Mouse (Mus musculus) heart, embryonic 15.5 days (tissue): ENCODE measurements around the gene Wfdc13. TPM values are rescaled to one million over a fixed set of nuclear protein-coding genes. Genes with fewer than 3 reads are reported as not detected.
A peak's percentile ranks its signal among the peaks of the same experiment; 100 is the strongest.

Experiments used
- ATAC-seq: fragments of 200-750 bp; cut with Nextera tagmentation; replicated peaks from 2 replicates; pipeline ENCODE4 v1.8.0; 2017; ENCODE audit warnings: low read depth, moderate TSS enrichment; ENCODE audit not compliant: insufficient number of reproducible peaks, insufficient read depth, low FRiP score
- H3K27ac ChIP-seq: fragments of 300-500 bp; sonication (generic); 2 replicates; pipeline ENCODE4 v1.5.1; 2015; ENCODE audit warnings: mild to moderate bottlenecking, inconsistent platforms
- H3K27me3 ChIP-seq: fragments of 300-500 bp; sonication (generic); 2 replicates; pipeline ENCODE4 v1.6.1; 2015; ENCODE audit warnings: inconsistent platforms
- H3K36me3 ChIP-seq: fragments of 300-500 bp; sonication (generic); 2 replicates; pipeline ENCODE4 v1.6.1; 2015; ENCODE audit warnings: mild to moderate bottlenecking, inconsistent platforms
- H3K4me1 ChIP-seq: fragments of 300-500 bp; sonication (generic); replicated peaks from 2 replicates; pipeline ENCODE4 v1.6.1; 2015; ENCODE audit warnings: inconsistent platforms
- H3K4me2 ChIP-seq: fragments of 300-500 bp; sonication (generic); 2 replicates; pipeline ENCODE4 v1.6.1; 2015; ENCODE audit warnings: inconsistent platforms, mild to moderate bottlenecking, moderate library complexity
- H3K4me3 ChIP-seq: fragments of 300-500 bp; sonication (generic); 2 replicates; pipeline ENCODE4 v1.5.1; 2015; ENCODE audit warnings: mild to moderate bottlenecking, inconsistent platforms
- H3K9ac ChIP-seq: fragments of 300-500 bp; sonication (generic); 2 replicates; pipeline ENCODE4 v1.6.1; 2015; ENCODE audit warnings: mild to moderate bottlenecking, inconsistent platforms
- H3K9me3 ChIP-seq: fragments of 300-500 bp; sonication (generic); replicated peaks from 2 replicates; pipeline ENCODE4 v1.6.1; 2016; ENCODE audit warnings: inconsistent platforms
- WGBS: fragments of 180-500 bp; shearing (Covaris S2); methylation state at CpG from one replicate; pipeline ENCODE4 v1.1.7; 2015; ENCODE audit warnings: mixed read lengths; 5-methylcytosine and 5-hydroxymethylcytosine counted together
- polyA plus RNA-seq: library from polyadenylated mRNA; unstranded; fragments of >200 nt; fragmentation: Nextera tagmentation; extraction: Ambion mirVana; gene quantifications from 2 replicates; pipeline ENCODE4 v1.2.1, GENCODE M21; 2015

The Wfdc13 gene
- polyA plus RNA-seq, 1 experiment from 2014 or later, result not detected

DNA sequence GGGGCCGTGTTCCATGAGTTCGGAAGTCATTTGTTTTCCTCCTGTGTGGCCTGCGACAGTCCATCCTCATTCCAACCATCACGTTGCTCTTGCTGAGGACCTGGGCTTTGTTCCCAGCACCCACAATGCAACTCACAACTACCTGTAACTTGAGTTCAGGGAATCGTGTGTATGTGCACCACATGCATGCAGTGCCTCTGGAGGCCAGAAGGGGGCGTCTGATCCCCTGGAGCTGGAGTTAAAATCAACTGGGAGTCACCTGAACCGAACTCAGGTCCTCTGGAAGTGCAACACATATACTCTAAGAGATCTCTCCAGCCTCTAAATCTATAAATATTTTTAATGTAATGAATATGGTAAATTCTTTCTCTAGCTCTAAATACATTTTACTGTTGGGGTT lies 8.8 kb upstream of the Wfdc13 start:
- 79% methylated on average over 7 of the region's 7 CpGs for WGBS
- H3K4me1 ChIP-seq, result peaks cover 5% of the 10 kb centered on the region; the same call in 1 of the 2 replicates
- H3K4me3 ChIP-seq, result no peak overlapping the region
- no peak overlapping the region for H3K27ac ChIP-seq
- no peak overlapping the region for H3K9ac ChIP-seq
- H3K36me3 ChIP-seq, result no peaks in the 10 kb centered on the region
- no peaks in the 10 kb centered on the region for H3K27me3 ChIP-seq
- ATAC-seq, result no peak
- no peaks in the 10 kb centered on the region for H3K9me3 ChIP-seq
- no peak overlapping the region for H3K4me2 ChIP-seq

DNA sequence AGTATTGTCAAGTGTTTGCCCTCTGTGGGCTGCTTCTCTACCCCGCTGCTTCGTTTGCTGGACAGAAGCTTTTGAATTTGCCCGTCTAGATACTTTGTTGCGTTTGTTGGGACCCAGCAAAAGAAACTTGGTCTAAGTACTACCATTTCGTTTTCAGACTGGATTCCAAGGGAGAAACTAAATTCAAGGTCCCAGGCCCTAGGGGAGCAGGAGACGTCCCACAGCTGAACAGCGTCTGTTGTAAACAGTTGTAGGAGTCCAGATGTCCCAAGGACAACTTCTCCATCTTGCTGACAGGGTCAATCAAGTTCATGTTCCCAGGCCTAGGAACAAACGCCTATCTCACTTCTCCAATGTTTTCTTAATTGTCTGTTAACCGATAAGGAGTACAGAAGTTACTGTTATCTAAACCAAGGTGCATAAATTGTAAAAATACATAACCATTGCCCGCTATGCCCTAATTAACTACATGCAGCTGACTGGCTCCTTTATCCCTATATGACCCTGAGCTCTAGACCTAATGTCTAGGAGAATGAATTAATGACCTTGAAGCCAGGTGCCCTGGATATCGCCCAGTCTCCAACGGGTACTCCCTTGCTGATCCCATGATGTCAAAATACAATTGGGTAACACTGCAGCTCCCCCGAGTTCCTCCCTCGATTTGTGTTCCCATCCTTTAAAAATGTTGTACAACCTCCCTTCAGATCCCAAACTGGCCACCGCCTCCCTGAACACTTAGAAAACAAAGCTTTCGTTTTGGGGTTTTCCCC lies 7.8 kb upstream of the Wfdc13 start:
- Histone ChIP-seq H3K4me3 (no peak overlapping the region), H3K36me3 (no peaks in the 10 kb centered on the region), H3K9me3 (no peaks in the 10 kb centered on the region), H3K4me1 (peaks cover 5% of the 10 kb centered on the region; the same call in 1 of the 2 replicates), H3K4me2 (no peak overlapping the region), H3K27ac (no peak overlapping the region), H3K27me3 (no peaks in the 10 kb centered on the region), H3K9ac (no peak overlapping the region)
- 72% methylated on average over 16 of the region's 16 CpGs for whole genome bisulfite sequencing
- ATAC-seq, result no peak

DNA sequence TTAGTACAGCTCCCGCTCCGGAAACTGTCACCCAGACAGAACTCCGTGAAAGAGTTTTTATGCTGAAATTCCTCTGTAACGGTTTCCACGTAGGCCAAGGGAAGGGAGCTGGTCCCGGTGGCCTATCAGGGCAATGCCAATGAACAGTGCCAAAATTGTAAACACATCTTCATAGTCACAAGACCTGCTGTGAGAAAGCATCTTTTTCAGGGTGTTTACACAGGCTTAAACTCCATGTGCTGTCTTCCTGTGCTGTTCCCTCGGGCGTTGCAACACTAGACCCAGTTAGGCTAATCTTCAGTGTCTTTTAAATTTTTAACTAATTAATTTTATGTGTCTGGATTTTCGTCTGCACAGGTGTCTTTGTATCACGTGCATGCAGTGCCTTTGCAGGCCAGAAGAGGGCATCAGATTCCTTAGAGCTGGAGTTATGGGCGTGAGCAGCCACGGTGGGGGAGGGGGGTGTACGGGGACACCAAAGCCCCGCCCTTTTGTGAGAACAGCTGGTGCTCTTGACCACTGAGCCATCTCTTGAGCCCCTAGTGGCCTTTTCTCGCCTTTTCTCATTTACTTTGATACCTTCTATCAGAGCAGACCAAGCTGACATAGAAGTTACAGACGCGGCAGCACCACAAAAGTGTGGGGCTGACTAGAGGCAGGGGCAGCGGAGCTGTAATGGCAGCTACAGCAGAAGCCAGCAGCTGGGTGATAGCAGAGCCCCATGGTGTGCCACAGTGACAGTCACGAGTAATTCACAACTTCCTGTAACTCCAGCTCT lies 5.9 kb upstream of the Wfdc13 start:
- Histone ChIP-seq H3K4me2 (peak overlapping the region; percentile 60), H3K4me3 (peak overlapping the region; percentile 35), H3K27ac (no peak overlapping the region), H3K4me1 (peaks cover 5% of the 10 kb centered on the region; the same call in 1 of the 2 replicates), H3K36me3 (no peaks in the 10 kb centered on the region), H3K9ac (no peak overlapping the region), H3K27me3 (no peaks in the 10 kb centered on the region), H3K9me3 (no peaks in the 10 kb centered on the region)
- ATAC-seq, result peak; percentile 60; the same call in 1 of the 2 replicates
- 15% methylated on average over 19 of the region's 19 CpGs for WGBS

DNA sequence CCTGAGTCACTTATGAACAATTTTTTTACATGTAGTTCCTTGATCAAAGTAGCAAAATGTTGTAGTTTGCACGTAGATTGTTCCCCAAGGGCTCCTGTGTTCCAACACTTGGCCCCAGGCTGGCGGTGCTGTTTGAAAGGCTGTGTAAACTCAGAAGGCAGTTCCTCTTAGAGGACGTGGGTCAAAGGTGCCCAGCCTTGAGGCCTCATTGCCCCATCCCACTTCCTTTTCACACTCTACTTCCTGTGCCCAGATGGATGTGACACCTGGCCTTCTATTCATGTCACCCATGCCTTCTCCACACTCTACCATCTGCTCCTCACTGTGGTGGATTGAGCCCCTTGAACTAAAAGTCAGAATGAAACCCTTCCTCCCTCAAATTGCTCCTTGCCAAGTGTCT lies 5.0 kb upstream of the Wfdc13 start:
- no peak overlapping the region for H3K4me3 ChIP-seq
- ATAC-seq, result no peak
- 58% methylated on average over 3 of the region's 3 CpGs for WGBS
- no peaks in the 10 kb centered on the region for H3K27me3 ChIP-seq
- H3K27ac ChIP-seq, result no peak overlapping the region
- H3K36me3 ChIP-seq, result no peaks in the 10 kb centered on the region
- H3K4me1 ChIP-seq, result peaks cover 5% of the 10 kb centered on the region; the same call in 1 of the 2 replicates
- no peak overlapping the region for H3K9ac ChIP-seq
- H3K4me2 ChIP-seq, result no peak overlapping the region
- no peaks in the 10 kb centered on the region for H3K9me3 ChIP-seq

DNA sequence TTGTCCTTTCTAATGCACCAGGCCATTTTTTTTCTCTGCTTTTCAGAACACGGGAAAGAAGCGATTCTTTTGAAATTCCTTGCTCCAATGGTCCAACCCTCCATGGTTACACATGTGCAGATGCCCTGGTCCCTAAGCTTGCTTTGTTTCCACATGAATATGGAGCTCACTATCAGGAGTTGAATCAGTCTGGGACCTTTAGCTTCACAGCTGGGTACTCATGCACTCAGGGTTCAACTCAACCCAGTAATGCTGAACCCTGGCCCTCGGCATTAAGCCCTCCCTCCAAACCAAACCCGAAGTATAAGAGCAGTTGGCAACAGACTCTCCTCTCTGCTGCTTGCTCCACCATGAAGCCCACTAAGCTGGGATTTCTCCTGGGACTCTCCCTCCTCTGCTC lies 13.3 kb downstream of the Wfdc13 start, which contains the start of gene Spint4:
Gene Spint4 (plus strand): TSS at position 301 of the 400 bp plus-strand sequence.
- Histone ChIP-seq H3K27me3 (no peaks in the 10 kb centered on the region), H3K4me2 (no peak within 1 kb of the TSS), H3K36me3 (no peaks in the 10 kb centered on the region), H3K4me1 (no peaks in the 10 kb centered on the region), H3K27ac (no peak within 1 kb of the TSS), H3K9me3 (no peaks in the 10 kb centered on the region), H3K9ac (no peak within 1 kb of the TSS), H3K4me3 (no peak within 1 kb of the TSS)
- 67% methylated on average over 4 of the region's 4 CpGs for WGBS
- ATAC-seq, result no peak

DNA sequence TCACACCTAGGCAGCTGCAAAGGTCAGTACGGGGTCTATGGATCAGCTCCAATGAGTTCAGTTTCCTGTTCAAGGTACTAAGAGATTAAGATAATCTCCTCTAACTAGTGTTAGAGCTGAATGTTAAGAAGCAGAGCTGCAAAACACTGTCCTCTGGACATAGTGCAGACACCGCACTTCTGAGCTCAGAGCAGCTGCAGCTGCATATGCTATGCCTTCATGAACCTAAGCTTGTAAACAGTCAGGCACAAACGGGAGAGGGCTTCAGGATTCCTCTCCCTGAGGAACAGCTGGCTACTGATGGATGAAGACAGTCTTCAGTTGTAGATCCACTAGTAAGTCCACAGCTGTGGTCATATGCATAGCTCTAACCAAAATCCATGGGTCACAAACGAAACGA lies 16.1 kb downstream of the Wfdc13 start:
- H3K9me3 ChIP-seq, result no peaks in the 10 kb centered on the region
- H3K27ac ChIP-seq, result no peak overlapping the region
- H3K9ac ChIP-seq, result no peak overlapping the region
- no peak overlapping the region for H3K4me2 ChIP-seq
- WGBS, result 65% methylated on average over 5 of the region's 5 CpGs
- no peaks in the 10 kb centered on the region for H3K27me3 ChIP-seq
- H3K36me3 ChIP-seq, result no peaks in the 10 kb centered on the region
- ATAC-seq, result no peak
- H3K4me1 ChIP-seq, result no peaks in the 10 kb centered on the region
- no peak overlapping the region for H3K4me3 ChIP-seq

DNA sequence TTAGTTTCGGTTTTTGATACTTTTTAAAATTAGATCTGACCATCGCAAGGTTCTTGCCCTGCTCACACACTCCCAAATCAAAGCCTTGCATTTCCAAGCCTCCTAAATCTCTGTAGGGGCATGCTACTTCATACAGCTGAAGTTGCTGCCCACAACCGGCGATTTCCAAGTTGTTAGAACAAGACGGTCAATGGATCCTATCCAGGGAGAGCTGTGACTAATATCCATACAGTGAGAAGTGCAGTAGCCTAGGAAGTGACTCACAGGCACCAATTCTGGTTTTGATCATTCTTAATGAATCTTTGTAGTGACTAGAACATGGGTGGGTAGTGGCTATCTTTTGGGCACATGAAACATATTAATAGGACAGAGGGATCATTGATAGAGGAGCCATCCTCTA lies 16.9 kb downstream of the Wfdc13 start:
- no peaks in the 10 kb centered on the region for H3K27me3 ChIP-seq
- H3K4me2 ChIP-seq, result no peak overlapping the region
- no peak overlapping the region for H3K9ac ChIP-seq
- no peaks in the 10 kb centered on the region for H3K36me3 ChIP-seq
- 81% methylated on average over 5 of the region's 5 CpGs for WGBS
- H3K4me3 ChIP-seq, result no peak overlapping the region
- no peak overlapping the region for H3K27ac ChIP-seq
- ATAC-seq, result no peak
- H3K9me3 ChIP-seq, result no peaks in the 10 kb centered on the region
- no peaks in the 10 kb centered on the region for H3K4me1 ChIP-seq

DNA sequence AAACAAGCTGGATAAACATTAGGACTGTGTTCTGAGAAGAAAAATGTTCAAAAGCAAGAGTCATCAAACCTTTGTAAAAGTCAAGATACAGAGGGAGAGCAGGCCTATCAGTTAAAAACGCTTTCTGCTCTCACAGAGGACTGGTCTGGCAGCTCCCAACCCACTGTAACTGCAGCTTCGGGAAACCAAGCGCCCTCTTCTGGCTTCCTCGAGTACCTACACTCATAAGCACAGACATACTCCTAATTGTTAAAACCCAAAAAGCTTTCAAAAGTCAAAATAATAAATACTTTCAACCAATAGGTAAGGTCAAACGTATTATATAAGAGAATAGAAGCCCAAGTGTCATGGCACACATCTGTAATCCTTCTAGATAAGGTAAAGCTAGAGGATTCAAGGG lies 19.3 kb downstream of the Wfdc13 start:
- Histone ChIP-seq H3K4me3 (no peak overlapping the region), H3K4me2 (no peak overlapping the region), H3K9me3 (no peaks in the 10 kb centered on the region), H3K27me3 (no peaks in the 10 kb centered on the region), H3K36me3 (no peaks in the 10 kb centered on the region), H3K9ac (no peak overlapping the region), H3K27ac (no peak overlapping the region), H3K4me1 (no peaks in the 10 kb centered on the region)
- no peak for ATAC-seq
- WGBS, result 75% methylated on average over 5 of the region's 5 CpGs

DNA sequence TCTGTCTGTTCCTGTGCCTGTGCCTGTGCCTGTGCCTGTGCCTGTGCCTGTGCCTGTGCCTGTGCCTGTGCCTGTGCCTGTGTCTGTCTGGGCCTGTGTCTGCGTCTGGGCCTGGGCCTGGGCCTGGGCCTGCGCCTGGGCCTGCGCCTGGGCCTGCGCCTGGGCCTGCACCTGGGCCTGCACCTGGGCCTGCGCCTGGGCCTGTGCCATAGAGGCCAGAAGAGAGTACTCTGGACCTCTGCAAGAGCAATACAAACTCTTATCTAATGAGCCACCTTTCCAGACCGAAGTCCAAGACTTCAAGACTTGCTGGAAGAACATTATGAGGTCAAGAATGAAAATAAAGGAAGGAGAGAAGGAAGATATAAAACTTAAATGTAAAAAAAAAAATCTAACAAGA lies 20.4 kb downstream of the Wfdc13 start:
- no peak for ATAC-seq
- H3K4me1 ChIP-seq, result no peaks in the 10 kb centered on the region
- WGBS, result 88% methylated on average over 6 of the region's 6 CpGs
- no peak overlapping the region for H3K4me3 ChIP-seq
- H3K9ac ChIP-seq, result no peak overlapping the region
- H3K27me3 ChIP-seq, result no peaks in the 10 kb centered on the region
- H3K36me3 ChIP-seq, result no peaks in the 10 kb centered on the region
- no peak overlapping the region for H3K27ac ChIP-seq
- H3K4me2 ChIP-seq, result no peak overlapping the region
- H3K9me3 ChIP-seq, result no peaks in the 10 kb centered on the region

DNA sequence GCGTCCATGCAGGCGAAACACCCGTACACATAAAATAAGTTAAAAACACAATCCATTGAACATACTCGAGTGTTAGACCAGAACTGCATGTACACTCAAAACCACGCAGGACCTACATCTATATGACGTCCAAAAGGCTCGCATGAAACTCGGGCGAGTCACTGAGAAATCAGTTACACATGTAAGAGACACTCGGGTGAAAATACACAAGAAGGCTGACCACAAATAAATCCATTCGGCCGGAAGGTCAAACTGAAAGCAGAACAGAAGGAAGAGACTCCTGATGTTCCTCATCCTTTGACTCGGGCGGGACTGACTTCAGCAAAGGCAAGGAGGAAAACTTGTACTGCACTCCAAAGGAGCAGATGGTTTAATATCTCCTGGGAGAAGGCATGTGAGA lies 21.1 kb downstream of the Wfdc13 start:
- H3K4me1 ChIP-seq, result no peaks in the 10 kb centered on the region

DNA sequence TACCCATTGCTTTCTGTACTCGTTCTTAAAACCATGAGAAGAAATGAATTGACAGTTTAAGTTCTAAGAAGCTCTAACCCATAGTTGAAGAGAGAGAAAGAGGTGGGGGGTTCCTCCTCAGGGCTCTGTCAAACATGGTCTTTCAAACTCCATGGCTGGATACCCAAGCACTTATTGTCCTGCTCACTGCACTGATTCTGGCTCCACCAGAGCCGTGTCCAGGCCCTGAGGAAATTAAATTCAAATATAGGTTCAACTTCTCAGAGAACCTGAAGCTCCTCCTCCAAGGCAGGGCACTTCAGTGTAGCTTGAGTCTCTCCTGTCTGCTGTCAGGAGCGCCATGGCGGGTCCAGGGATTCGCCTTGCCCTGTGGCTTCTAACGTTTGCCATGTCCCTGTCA lies 30.1 kb downstream of the Wfdc13 start, which contains the start of gene Spint5:
Gene Spint5 (plus strand): TSS at position 301 of the 400 bp plus-strand sequence.
- H3K27ac ChIP-seq, result no peak within 1 kb of the TSS
- WGBS, result 71% methylated on average over 6 of the region's 6 CpGs
- H3K4me2 ChIP-seq, result no peak within 1 kb of the TSS
- no peaks in the 10 kb centered on the region for H3K4me1 ChIP-seq
- no peaks in the 10 kb centered on the region for H3K27me3 ChIP-seq
- no peak within 1 kb of the TSS for H3K4me3 ChIP-seq
- no peak for ATAC-seq
- H3K9ac ChIP-seq, result no peak within 1 kb of the TSS
- H3K9me3 ChIP-seq, result no peaks in the 10 kb centered on the region
- H3K36me3 ChIP-seq, result no peaks in the 10 kb centered on the region

More for the DNA sequence above, 21.1 kb downstream of the Wfdc13 start:
- no peak for ATAC-seq
- Histone ChIP-seq H3K9ac (no peak overlapping the region), H3K36me3 (no peaks in the 10 kb centered on the region), H3K27me3 (no peaks in the 10 kb centered on the region), H3K4me3 (no peak overlapping the region), H3K9me3 (no peaks in the 10 kb centered on the region), H3K27ac (no peak overlapping the region), H3K4me2 (no peak overlapping the region)
- 89% methylated on average over 14 of the region's 14 CpGs for WGBS
